Mouse (Mus musculus) midbrain, embryonic 14.5 days (tissue): ENCODE results near the gene Ldb2. TPM values are rescaled to one million over a fixed set of nuclear protein-coding genes. Genes with fewer than 3 reads are reported as not detected.

Source experiments
- ATAC-seq: fragments of 200-750 bp; cut with Nextera tagmentation; 2 replicates; pipeline ENCODE4 v1.8.0; 2017; ENCODE audit warnings: moderate number of reproducible peaks, moderate library complexity; ENCODE audit not compliant: low FRiP score, low TSS enrichment
- DNase-seq: peaks from one replicate; pipeline ENCODE4 v3.0.0-alpha.2; 2015
- H3K27ac ChIP-seq: fragments of 300-500 bp; sonication (generic); replicated peaks from 2 replicates; pipeline ENCODE4 v1.5.1; 2014; ENCODE audit warnings: mild to moderate bottlenecking, low read depth, low read length, moderate library complexity
- H3K27me3 ChIP-seq: fragments of 300-500 bp; sonication (generic); 2 replicates; pipeline ENCODE4 v1.6.1; 2014; ENCODE audit warnings: low read length, control low read depth, mixed read lengths; ENCODE audit not compliant: control insufficient read depth, insufficient read depth
- H3K36me3 ChIP-seq: fragments of 300-500 bp; sonication (generic); 2 replicates; pipeline ENCODE4 v1.6.1; 2014; ENCODE audit warnings: low read length, control low read depth; ENCODE audit not compliant: control insufficient read depth, insufficient read depth
- H3K4me1 ChIP-seq: fragments of 300-500 bp; sonication (generic); 2 replicates; pipeline ENCODE4 v1.6.1; 2014; ENCODE audit warnings: mild to moderate bottlenecking, antibody characterized with exemption, low read length, control low read depth; ENCODE audit not compliant: control insufficient read depth, insufficient read depth
- H3K4me2 ChIP-seq: fragments of 300-500 bp; sonication (generic); 2 replicates; pipeline ENCODE4 v1.6.1; 2014; ENCODE audit warnings: mild to moderate bottlenecking, low read length, moderate library complexity
- H3K4me3 ChIP-seq: fragments of 300-500 bp; sonication (generic); replicated peaks from 2 replicates; pipeline ENCODE4 v1.5.1; 2014; ENCODE audit warnings: low read depth, low read length
- H3K9ac ChIP-seq: fragments of 300-500 bp; sonication (generic); replicated peaks from 2 replicates; pipeline ENCODE4 v1.6.1; 2014; ENCODE audit warnings: mild to moderate bottlenecking, low read length, moderate library complexity
- H3K9me3 ChIP-seq: fragments of 300-500 bp; sonication (generic); 2 replicates; pipeline ENCODE4 v1.6.1; 2016; ENCODE audit warnings: low read length, control low read depth, mixed read lengths; ENCODE audit not compliant: control insufficient read depth
- WGBS: fragments of 180-500 bp; shearing (Covaris S2); extraction: QIAGEN DNeasy Blood & Tissue Kit; methylation state at CpG from one replicate; pipeline ENCODE4 v1.1.7; 2014; 5-methylcytosine and 5-hydroxymethylcytosine counted together
- polyA plus RNA-seq: library from polyadenylated mRNA; unstranded; fragments of >200 nt; fragmentation: Nextera tagmentation; extraction: Ambion mirVana; gene quantifications from 2 replicates; pipeline ENCODE4 v1.2.1, GENCODE M21; 2014

Ldb2 gene
- polyA plus RNA-seq, 1 experiment from 2014 or later = 51.8 TPM

- no peak overlapping the region for H3K9ac ChIP-seq
- H3K27me3 ChIP-seq = no peaks in the 10 kb centered on the region
- H3K36me3 ChIP-seq = no peaks in the 10 kb centered on the region
- no peaks in the 10 kb centered on the region for H3K9me3 ChIP-seq
- no peak overlapping the region for H3K4me2 ChIP-seq
- no peak overlapping the region for H3K4me3 ChIP-seq
- no peaks in the 10 kb centered on the region for H3K4me1 ChIP-seq
- no peak for ATAC-seq
- H3K27ac ChIP-seq = no peak overlapping the region
- DNase-seq = no peak
- 88% methylated on average over 4 of the region's 4 CpGs for WGBS
Observed at GRCm38 (mm10) chr5:44779340-44779739, 20.1 kb downstream of the Ldb2 start.

DNA sequence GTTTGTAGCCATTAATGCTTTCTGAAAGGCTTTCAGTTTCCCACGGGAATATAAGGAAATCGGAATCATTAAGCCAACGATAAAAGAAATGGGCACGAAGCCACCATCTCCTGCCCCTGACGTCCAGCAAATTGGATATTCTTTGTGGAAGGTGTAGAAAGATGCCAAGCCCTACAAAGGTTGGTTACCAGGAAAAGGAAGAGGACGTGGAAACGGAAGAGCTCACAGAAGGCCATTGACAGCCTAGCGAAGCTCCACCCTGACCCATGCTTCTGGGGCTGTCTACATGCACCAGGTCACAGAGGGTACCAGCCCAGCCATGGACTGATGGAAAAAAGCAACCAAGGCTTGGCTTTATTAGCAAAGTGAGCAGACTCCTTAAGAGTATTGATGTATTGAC, 31.0 kb downstream of the Ldb2 start:
- DNase-seq = no peak
- no peaks in the 10 kb centered on the region for H3K27me3 ChIP-seq
- H3K4me2 ChIP-seq = no peak overlapping the region
- H3K9me3 ChIP-seq = no peaks in the 10 kb centered on the region
- no peak overlapping the region for H3K9ac ChIP-seq
- 84% methylated on average over 8 of the region's 8 CpGs for WGBS
- no peaks in the 10 kb centered on the region for H3K4me1 ChIP-seq
- H3K36me3 ChIP-seq = no peaks in the 10 kb centered on the region
- H3K4me3 ChIP-seq = no peak overlapping the region
- no peak overlapping the region for H3K27ac ChIP-seq
- ATAC-seq = no peak

- Histone ChIP-seq H3K27ac (no peak overlapping the region), H3K27me3 (no peaks in the 10 kb centered on the region), H3K9me3 (no peaks in the 10 kb centered on the region), H3K36me3 (no peaks in the 10 kb centered on the region), H3K4me3 (no peak overlapping the region), H3K9ac (no peak overlapping the region), H3K4me1 (no peaks in the 10 kb centered on the region), H3K4me2 (no peak overlapping the region)
- WGBS = 88% methylated on average over 7 of the region's 7 CpGs
- ATAC-seq = no peak
- DNase-seq = no peak
Observed at GRCm38 (mm10) chr5:44764911-44765310, 34.6 kb downstream of the Ldb2 start.

GRCm38 (mm10) chr5:44759178-44759577, 40.3 kb downstream of the Ldb2 start:
- no peak overlapping the region for H3K27ac ChIP-seq
- no peak overlapping the region for H3K4me3 ChIP-seq
- H3K27me3 ChIP-seq = no peaks in the 10 kb centered on the region
- no peaks in the 10 kb centered on the region for H3K36me3 ChIP-seq
- 83% methylated on average over 4 of the region's 4 CpGs for WGBS
- H3K4me2 ChIP-seq = no peak overlapping the region
- H3K4me1 ChIP-seq = no peaks in the 10 kb centered on the region
- DNase-seq (no peak), ATAC-seq (no peak)
- H3K9ac ChIP-seq = no peak overlapping the region
- H3K9me3 ChIP-seq = no peaks in the 10 kb centered on the region

DNA sequence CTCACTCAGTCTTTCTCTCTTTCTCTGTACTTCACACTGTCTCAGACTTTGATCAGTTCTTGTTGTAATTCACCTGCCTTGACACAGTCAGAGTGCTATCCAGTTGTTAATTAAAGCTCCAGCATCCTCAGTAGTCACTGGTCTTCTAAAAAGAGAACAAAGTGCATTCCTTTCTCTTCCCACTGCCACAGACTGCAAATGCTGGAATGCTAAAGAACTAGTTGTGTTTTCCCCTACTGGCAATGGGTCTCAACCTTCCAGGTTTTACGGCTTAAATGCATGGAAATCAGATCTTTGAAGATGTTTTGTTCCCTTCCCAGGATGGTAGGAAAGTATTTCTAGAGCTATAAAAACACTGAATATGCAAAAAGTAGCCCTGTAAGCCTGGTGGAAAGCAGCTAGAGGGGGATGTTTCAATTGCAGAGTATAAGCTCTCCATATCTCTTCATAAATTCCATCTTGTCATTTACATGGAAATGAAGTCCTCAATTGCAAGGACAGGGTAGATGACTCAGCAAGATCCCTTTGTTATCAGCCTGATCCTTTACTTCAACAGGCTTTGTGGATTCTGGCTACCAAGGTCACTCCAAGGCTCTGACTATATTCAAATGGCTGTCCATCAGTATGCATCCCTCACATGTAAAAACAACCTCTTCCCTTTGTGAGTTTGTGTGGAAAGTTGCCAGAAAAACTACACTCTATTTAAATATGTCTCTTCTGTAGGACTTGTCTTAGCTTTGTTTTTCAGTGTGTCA, 45.1 kb downstream of the Ldb2 start:
- Histone ChIP-seq H3K9me3 (no peaks in the 10 kb centered on the region), H3K27me3 (no peaks in the 10 kb centered on the region), H3K27ac (no peak overlapping the region), H3K36me3 (no peaks in the 10 kb centered on the region), H3K9ac (no peak overlapping the region), H3K4me2 (no peak overlapping the region), H3K4me3 (no peak overlapping the region), H3K4me1 (no peaks in the 10 kb centered on the region)
- ATAC-seq = no peak
- DNase-seq = no peak
- WGBS = 75% methylated on average over 1 of the region's 1 CpGs

- no peaks in the 10 kb centered on the region for H3K9me3 ChIP-seq
- no peak overlapping the region for H3K4me3 ChIP-seq
- no peaks in the 10 kb centered on the region for H3K36me3 ChIP-seq
- WGBS = 98% methylated on average over 1 of the region's 1 CpGs
- H3K4me1 ChIP-seq = no peaks in the 10 kb centered on the region
- no peak overlapping the region for H3K27ac ChIP-seq
- DNase-seq (no peak), ATAC-seq (no peak)
- no peak overlapping the region for H3K4me2 ChIP-seq
- H3K27me3 ChIP-seq = no peaks in the 10 kb centered on the region
- no peak overlapping the region for H3K9ac ChIP-seq
Observed at GRCm38 (mm10) chr5:44745706-44746105, 53.8 kb downstream of the Ldb2 start.

DNA sequence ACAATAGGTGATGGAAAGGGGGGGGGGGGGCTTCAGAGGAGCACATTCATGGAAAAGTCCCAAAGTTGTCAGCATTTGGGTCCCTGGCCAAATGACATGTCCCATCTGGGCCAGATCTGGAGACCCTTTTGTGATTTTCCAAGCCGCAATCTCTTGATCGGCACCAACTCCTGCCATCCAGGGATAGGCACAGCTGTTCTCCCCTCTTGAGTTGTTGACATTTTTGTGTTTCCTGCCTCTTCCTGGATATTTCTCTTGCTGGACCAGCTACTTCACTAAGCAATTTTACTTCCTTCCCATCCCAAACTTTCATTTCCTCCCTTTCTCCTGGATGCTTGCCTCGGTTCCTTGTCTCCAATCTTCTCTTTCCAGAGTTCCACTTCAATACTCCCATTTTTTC, 63.1 kb downstream of the Ldb2 start:
- Histone ChIP-seq H3K9ac (no peak overlapping the region), H3K9me3 (no peaks in the 10 kb centered on the region; the same call in 1 of the 2 replicates), H3K36me3 (no peaks in the 10 kb centered on the region), H3K27ac (no peak overlapping the region), H3K4me2 (no peak overlapping the region), H3K4me3 (no peak overlapping the region), H3K27me3 (no peaks in the 10 kb centered on the region), H3K4me1 (0 out of 2 replicates have a peak, but pooled peaks cover 3% of the 10 kb centered on the region)
- no peak for ATAC-seq
- 100% methylated on average over 3 of the region's 3 CpGs for WGBS
- no peak for DNase-seq

- ATAC-seq = no peak
- H3K27me3 ChIP-seq = no peaks in the 10 kb centered on the region
- no peak for DNase-seq
- no peak overlapping the region for H3K9ac ChIP-seq
- 0 out of 2 replicates have a peak, but pooled peaks cover 3% of the 10 kb centered on the region for H3K4me1 ChIP-seq
- H3K4me2 ChIP-seq = no peak overlapping the region
- no peak overlapping the region for H3K4me3 ChIP-seq
- no peaks in the 10 kb centered on the region; the same call in 1 of the 2 replicates for H3K9me3 ChIP-seq
- H3K36me3 ChIP-seq = no peaks in the 10 kb centered on the region
- H3K27ac ChIP-seq = no peak overlapping the region
- 91% methylated on average over 3 of the region's 3 CpGs for WGBS
Observed at GRCm38 (mm10) chr5:44734131-44734723, 65.3 kb downstream of the Ldb2 start.
